8 mouse cellular contexts compared by ENCODE assay signal in the genomic region with DNA sequence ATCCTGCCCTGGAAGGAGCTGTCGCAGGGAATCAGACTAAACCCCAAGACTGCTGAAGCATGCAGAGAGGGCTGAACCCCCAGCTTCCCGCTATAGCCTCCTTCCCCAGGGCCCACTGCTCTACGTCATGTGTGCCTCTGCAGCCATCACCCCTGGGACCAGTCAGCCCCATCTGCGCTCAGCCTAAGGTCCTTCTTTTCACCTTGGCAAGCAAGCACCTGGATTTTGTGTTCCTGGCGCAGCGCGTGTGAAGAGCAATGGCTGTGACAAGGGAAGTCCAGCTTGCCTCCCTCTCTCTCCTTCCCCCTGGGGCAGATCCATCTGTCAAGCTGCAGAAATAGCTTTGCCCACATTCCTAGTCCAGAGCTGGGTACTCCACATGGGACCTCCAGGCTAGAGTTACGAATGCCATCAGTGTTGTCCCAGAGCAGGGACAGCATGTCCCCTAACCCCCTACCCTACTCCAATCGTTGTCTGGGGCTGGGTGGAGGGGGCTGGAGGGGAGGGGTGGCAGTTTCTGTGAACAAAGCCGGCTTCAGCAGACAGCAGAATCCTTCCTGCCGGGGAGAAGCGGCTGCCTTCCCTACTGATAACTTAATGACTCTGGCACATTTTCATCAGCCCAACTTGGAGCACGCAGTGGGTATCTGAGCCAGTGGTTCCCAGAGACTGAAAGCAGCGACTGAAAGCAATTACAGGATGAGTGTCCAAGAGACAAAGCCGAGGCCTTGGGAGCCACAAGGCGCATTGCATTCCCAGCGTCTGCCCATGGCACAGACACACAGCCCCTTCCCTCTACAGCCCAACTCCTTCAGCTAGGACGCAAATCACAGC.
DNase-seq lines count a peak whose midpoint lies in the region; ATAC-seq and TF ChIP-seq lines count a peak whose summit lies in the region.

No protein-coding gene starts in this region.

- H3K4me1 ChIP-seq in intestine, embryonic 15.5 days (replicated peaks): 0 out of 2 replicates have a peak, but pooled peaks cover 4% of the 10 kb centered on the region
- no peaks in the 10 kb centered on the region for H3K4me1 ChIP-seq in intestine, postnatal 0 days (replicated peaks; ENCODE audit: control insufficient read depth, insufficient read depth, low read length)

- H3K9me3 ChIP-seq in intestine, embryonic 15.5 days: no peaks in the 10 kb centered on the region
- H3K9me3 ChIP-seq in intestine, postnatal 0 days (ENCODE audit: control insufficient read depth): no peaks in the 10 kb centered on the region

- TF ChIP-seq CTCF in intestine, postnatal 0 days (IDR thresholded peaks at IDR 0.05; ENCODE audit: low read depth): no peak

- ATAC-seq in intestine, embryonic 15.5 days: peak; percentile 36; the same call in 1 of the 2 replicates
- no peak for ATAC-seq in intestine, postnatal 0 days

- no peak overlapping the region for H3K9ac ChIP-seq in intestine, embryonic 15.5 days
- no peak overlapping the region for H3K9ac ChIP-seq in intestine, postnatal 0 days (ENCODE audit: low read depth, low read length)

- H3K27ac ChIP-seq in intestine, embryonic 15.5 days: no peak overlapping the region
- H3K27ac ChIP-seq in intestine, postnatal 0 days (ENCODE audit: low read depth, low read length): no peak overlapping the region

- no peak overlapping the region for H3K4me3 ChIP-seq in intestine, embryonic 15.5 days (replicated peaks)
- H3K4me3 ChIP-seq in intestine, postnatal 0 days (ENCODE audit: low read depth, low read length): no peak overlapping the region

- H3K27me3 ChIP-seq in intestine, embryonic 15.5 days (replicated peaks): no peaks in the 10 kb centered on the region
- no peaks in the 10 kb centered on the region for H3K27me3 ChIP-seq in intestine, postnatal 0 days (replicated peaks; ENCODE audit: control insufficient read depth, insufficient read depth, low read length)

- H3K36me3 ChIP-seq in intestine, embryonic 15.5 days: no peaks in the 10 kb centered on the region
- H3K36me3 ChIP-seq in intestine, postnatal 0 days (ENCODE audit: control insufficient read depth, insufficient read depth): no peaks in the 10 kb centered on the region

- WGBS in intestine, embryonic 15.5 days: 50% methylated on average over 18 of the region's 18 CpGs
- WGBS in intestine, postnatal 0 days: 65% methylated on average over 18 of the region's 18 CpGs

- peak; percentile 30 to 64 for DNase-seq in cerebellum, postnatal 4 days (ENCODE audit: low spot score in 2 of 2)
- peak; percentile 31 for DNase-seq in heart, adult 8-10 months (ENCODE audit: low spot score)
- peak; percentile 56 to 71 for DNase-seq in layer of hippocampus, postnatal 14 days (ENCODE audit: low spot score in 2 of 2)
- DNase-seq in retina, embryonic 14.5 days (ENCODE audit: low spot score): peak; percentile 71
- no peak for DNase-seq in spleen, postnatal 10 days (ENCODE audit: low spot score in 2 of 2)
- DNase-seq in lung, postnatal 4 days: no peak

- H3K4me2 ChIP-seq in intestine, embryonic 15.5 days (replicated peaks): no peak overlapping the region
- H3K4me2 ChIP-seq in intestine, postnatal 0 days (replicated peaks; ENCODE audit: low read depth): no peak overlapping the region

Comparison
In these comparisons a context has a peak if more than half of its experiments do, and no peak if none do; other contexts are left out.
1. DNase-seq: peak in cerebellum, postnatal 4 days (2 of 2), heart, adult 8-10 months (single experiment), layer of hippocampus, postnatal 14 days (2 of 2) and retina, embryonic 14.5 days (single experiment); none in spleen, postnatal 10 days (0 of 2) and lung, postnatal 4 days (0 of 2).